Mouse (Mus musculus): ENCODE data around the gene Itch. TPM values are rescaled to one million over a fixed set of nuclear protein-coding genes. Genes with fewer than 3 reads are reported as not detected.

Gene Itch
- not detected in 2 replicates for polyA plus RNA-seq (2012; ENCODE audit: insufficient read depth, insufficient read length, low replicate concordance, missing spikeins)

DNA sequence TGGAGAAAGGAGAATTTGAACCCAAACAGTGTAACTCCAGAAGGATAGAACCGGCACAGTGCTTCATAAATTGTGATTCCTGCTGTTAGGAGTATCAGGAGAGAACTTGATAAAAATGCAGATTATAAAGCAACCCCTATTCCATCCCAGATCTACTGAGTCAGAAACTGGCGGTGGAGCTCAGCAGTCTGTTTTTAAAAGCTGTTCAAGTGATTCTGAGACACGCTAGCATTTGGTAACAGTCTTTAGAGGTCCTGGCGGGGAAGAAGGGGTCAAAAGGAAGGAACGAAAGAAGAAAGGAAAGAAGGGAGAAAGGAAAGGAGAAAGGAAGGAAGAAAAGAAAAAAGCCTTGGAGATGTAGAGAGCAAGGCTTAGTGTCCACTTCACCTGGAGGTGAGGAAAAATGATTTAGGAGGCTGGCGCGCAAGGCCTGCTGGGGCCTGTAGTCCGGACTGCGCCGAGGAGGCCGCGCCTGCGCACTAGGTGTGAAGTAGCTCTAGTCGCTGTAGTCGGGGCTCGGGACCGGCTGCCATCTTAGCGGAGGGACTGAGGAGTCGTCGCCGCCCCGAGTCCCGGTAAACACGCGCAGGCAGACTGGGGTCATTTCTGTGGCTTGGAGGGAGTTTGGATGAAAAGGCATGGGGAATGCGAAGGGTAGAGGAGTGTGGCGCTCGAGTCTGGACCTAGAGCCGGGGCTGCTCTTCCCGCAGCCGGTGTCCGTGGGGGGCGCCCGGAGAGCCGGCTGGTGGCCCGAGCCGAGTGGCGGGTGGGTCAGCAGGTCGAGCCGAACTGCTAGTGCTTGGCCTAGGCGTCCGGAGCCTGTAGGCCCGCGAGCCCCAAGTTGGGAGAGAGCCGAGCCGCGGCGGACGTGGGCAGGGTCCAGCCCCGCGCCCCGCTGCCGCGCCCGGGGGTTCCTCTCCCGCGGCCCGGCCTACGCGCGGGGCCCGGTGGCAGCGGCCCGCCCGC is at the start of gene Itch:
Gene Itch (plus strand): TSS at position 499 of the 966 bp plus-strand sequence.
- TF ChIP-seq CTCF (IDR thresholded peaks at IDR 0.05; ENCODE audit: insufficient read depth, low read depth, low read length) (no peak), POLR2A (IDR thresholded peaks at IDR 0.05; ENCODE audit: insufficient read depth, low read depth, low read length) (peak; percentile 71; the same call in 1 of the 2 replicates)
- peak within 1 kb of the TSS; percentile 87 for H3K27ac ChIP-seq (ENCODE audit: insufficient read depth, low read depth, low read length)
- WGBS: under 1% methylated on average over 64 of the region's 65 CpGs
- peak within 1 kb of the TSS; percentile 91 for H3K4me3 ChIP-seq (ENCODE audit: insufficient read depth, low read depth, low read length)
- H3K4me1 ChIP-seq (ENCODE audit: control insufficient read depth, insufficient read depth, low read length): peaks cover 2% of the 10 kb centered on the region; the same call in 1 of the 2 replicates

DNA sequence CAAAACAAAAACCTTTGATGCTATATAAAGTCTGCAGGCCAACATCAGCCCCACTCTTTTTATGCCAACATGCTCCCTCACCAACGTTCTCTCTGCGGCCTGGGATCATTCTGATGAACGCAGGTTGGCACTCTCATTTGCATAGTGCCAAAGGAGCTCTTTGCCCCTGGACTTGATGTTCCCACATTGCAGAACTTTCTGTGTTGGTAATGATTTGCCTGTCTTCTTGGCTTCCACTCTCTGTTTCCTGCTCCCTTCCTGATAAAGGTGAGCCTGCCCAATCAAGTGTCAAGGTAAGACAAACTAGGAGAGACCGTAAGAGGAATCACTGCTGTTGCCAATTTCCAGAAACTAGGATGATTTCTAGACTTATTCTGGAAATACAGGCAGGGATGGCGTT is 48.8 kb upstream of the Itch start:
- Histone ChIP-seq H3K27ac (ENCODE audit: insufficient read depth, low read depth, low read length) (no peak overlapping the region), H3K4me3 (ENCODE audit: insufficient read depth, low read depth, low read length) (no peak overlapping the region), H3K4me1 (ENCODE audit: control insufficient read depth, insufficient read depth, low read length) (no peaks in the 10 kb centered on the region)
- 86% methylated on average over 5 of the region's 5 CpGs for WGBS
- TF ChIP-seq POLR2A (IDR thresholded peaks at IDR 0.05; ENCODE audit: insufficient read depth, low read depth, low read length): no peak
- no peak for TF ChIP-seq CTCF (IDR thresholded peaks at IDR 0.05; ENCODE audit: insufficient read depth, low read depth, low read length)

DNA sequence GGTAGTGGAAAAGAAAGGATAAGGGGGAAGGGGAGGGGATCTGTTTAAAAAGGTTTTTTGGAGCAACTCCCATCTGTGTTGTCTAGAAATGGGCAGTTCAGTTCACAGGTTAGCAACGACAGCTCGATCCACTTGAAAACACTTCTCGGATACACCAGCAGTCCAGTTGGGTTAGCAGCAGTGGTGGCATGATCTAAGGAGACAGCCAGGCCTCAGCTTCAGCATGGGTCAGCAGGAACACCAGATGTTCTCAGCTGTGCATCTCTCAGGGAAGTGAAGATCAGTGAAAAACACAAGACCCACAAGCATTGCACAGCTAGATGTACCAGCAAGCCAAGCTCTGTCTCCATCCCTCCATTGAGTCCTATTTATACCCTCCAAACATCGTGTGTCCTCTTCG is 47.0 kb upstream of the Itch start:
- no peak for TF ChIP-seq CTCF (IDR thresholded peaks at IDR 0.05; ENCODE audit: insufficient read depth, low read depth, low read length)
- no peak for TF ChIP-seq POLR2A (IDR thresholded peaks at IDR 0.05; ENCODE audit: insufficient read depth, low read depth, low read length)

DNA sequence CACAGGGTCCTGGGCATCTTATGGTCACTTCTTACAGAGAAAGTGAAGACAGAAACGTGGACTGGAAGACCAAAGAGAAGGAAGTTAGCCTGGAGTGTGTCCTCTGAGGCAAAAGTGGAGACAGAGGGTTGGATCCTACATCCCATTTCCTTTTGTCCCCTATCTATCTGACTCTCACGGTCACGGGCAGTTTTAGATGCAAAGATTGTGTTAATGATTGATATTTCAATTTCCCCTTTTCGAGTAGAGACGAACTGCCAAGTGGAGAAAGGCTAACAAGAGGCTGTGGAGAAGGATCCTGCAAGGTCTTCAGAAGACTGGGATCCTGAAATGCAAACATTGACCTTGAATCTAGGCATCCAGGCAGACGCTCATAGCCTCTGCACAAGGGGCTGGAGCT is 45.0 kb upstream of the Itch start:
- Histone ChIP-seq H3K4me3 (ENCODE audit: insufficient read depth, low read depth, low read length) (no peak overlapping the region), H3K4me1 (ENCODE audit: control insufficient read depth, insufficient read depth, low read length) (no peaks in the 10 kb centered on the region), H3K27ac (ENCODE audit: insufficient read depth, low read depth, low read length) (no peak overlapping the region)
- WGBS: 89% methylated on average over 6 of the region's 6 CpGs
- TF ChIP-seq POLR2A (IDR thresholded peaks at IDR 0.05; ENCODE audit: insufficient read depth, low read depth, low read length): no peak
- no peak for TF ChIP-seq CTCF (IDR thresholded peaks at IDR 0.05; ENCODE audit: insufficient read depth, low read depth, low read length)

More for the DNA sequence above, 47.0 kb upstream of the Itch start:
- Histone ChIP-seq H3K4me1 (ENCODE audit: control insufficient read depth, insufficient read depth, low read length) (no peaks in the 10 kb centered on the region), H3K4me3 (ENCODE audit: insufficient read depth, low read depth, low read length) (no peak overlapping the region), H3K27ac (ENCODE audit: insufficient read depth, low read depth, low read length) (no peak overlapping the region)
- WGBS: 90% methylated on average over 5 of the region's 5 CpGs

DNA sequence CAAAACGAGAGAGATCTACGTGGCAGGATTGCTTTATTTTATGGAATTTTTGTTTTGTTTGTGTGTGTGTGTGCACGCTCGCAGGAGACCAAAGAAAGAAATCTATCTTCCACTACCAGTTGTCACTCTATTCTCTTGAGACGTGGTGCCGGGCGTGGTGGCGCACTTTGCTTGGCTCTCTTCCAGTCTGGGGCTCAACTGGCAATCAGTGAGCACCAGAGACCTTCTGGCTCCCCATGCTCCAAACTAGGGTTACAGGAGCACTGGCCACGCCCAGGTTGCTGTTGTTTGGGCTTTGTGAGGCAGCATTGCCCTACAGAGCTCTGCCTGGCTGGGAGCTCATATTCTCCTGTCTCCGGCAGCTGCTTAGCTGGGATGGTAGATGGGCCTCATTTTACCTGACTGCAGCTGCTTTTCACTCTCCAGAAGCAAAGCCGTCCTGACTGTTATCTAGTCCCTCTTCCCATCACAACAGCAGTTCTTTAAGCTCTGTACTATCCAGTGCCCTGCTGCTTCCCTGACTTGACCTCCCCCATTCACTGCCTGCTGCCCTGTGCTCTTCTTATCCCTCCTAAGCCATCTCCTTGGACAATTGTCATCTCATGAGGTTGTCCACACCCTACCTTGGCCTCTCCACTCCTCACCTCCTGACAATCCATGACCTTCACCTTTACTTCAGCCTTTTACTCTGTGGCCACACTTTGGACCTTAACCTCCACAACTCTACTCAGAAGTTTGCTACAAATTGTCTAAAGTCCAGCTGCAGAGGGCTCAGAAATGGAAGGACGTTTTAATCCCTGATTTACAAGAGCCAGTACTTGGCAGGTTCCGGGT is 42.2 kb upstream of the Itch start:
- Histone ChIP-seq H3K4me3 (ENCODE audit: insufficient read depth, low read depth, low read length) (no peak overlapping the region), H3K27ac (ENCODE audit: insufficient read depth, low read depth, low read length) (no peak overlapping the region), H3K4me1 (ENCODE audit: control insufficient read depth, insufficient read depth, low read length) (no peaks in the 10 kb centered on the region)
- WGBS: 72% methylated on average over 13 of the region's 13 CpGs
- no peak for TF ChIP-seq CTCF (IDR thresholded peaks at IDR 0.05; ENCODE audit: insufficient read depth, low read depth, low read length)
- no peak for TF ChIP-seq POLR2A (IDR thresholded peaks at IDR 0.05; ENCODE audit: insufficient read depth, low read depth, low read length)

DNA sequence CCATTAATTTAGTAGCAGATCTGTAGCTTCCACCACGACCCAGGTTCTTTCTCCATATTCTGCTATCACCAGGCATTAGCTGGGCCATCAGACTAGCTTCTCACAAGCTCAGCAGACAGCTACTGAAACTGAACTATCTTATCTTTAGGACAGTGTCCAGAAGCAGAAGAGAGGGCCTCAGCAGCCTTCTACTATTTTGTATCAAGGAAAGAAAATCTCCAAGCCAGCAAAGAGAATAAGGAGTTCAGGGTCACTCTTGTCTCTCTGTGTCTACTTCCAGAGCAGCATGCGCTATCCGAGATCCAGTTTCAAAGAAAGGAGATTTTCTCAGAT is 41.6 kb upstream of the Itch start:
- H3K4me3 ChIP-seq (ENCODE audit: insufficient read depth, low read depth, low read length): no peak overlapping the region
- WGBS: 81% methylated on average over 3 of the region's 3 CpGs
- no peak overlapping the region for H3K27ac ChIP-seq (ENCODE audit: insufficient read depth, low read depth, low read length)
- no peak for TF ChIP-seq CTCF (IDR thresholded peaks at IDR 0.05; ENCODE audit: insufficient read depth, low read depth, low read length)
- no peak for TF ChIP-seq POLR2A (IDR thresholded peaks at IDR 0.05; ENCODE audit: insufficient read depth, low read depth, low read length)
- no peaks in the 10 kb centered on the region for H3K4me1 ChIP-seq (ENCODE audit: control insufficient read depth, insufficient read depth, low read length)

DNA sequence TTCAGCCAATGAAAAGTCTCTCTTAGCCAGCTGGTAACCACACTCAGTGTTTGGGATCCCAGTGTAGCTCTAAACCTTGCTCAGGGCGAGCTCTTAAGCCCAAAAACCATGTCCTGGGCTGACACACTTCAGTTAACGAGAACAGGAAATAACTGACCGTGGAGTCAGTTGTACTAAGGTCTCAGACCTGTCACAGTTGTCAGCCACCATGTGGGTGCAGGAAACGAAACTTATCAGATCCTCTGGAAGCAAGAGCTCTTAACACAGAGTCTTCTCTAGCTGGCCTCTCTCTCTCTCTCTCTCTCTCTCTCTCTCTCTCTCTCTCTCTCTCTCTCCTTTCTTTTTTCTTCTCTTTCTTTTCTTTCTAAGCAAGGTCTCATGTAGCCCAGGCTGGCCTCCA is 39.9 kb upstream of the Itch start:
- no peak overlapping the region for H3K4me3 ChIP-seq (ENCODE audit: insufficient read depth, low read depth, low read length)
- 71% methylated on average over 4 of the region's 4 CpGs for WGBS
- H3K27ac ChIP-seq (ENCODE audit: insufficient read depth, low read depth, low read length): no peak overlapping the region
- TF ChIP-seq CTCF (IDR thresholded peaks at IDR 0.05; ENCODE audit: insufficient read depth, low read depth, low read length) (no peak), POLR2A (IDR thresholded peaks at IDR 0.05; ENCODE audit: insufficient read depth, low read depth, low read length) (no peak)
- H3K4me1 ChIP-seq (ENCODE audit: control insufficient read depth, insufficient read depth, low read length): no peaks in the 10 kb centered on the region

DNA sequence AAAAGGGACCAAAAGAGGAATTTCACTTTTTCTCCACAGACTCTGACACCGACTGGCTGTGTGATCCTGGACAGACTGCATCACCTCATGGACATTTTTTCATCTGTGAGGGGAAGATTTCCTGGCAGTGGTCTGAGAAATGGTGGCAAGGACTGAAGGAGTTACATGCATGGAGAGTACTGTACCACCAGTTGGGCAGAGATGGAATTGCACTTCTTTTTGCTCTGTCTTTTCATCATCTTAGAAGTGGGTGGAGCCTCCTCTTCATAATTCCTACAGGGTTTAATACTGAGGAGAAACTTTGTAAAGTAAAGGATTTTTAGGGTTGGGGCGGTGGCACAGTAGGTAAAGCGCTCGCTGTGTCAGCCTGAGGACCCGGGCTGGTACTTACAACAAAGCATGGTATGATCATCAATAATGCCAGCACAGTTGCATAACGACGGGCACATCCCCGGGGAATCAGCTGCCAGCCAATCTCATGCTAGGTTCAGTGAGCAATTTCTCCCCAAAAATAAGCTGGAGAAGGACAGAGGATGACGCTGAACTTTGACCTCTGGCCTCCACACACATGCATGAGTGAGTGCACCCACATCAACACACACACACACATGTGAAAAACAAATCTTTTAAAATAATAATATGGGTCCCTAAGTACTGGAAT is 34.5 kb upstream of the Itch start:
- no peaks in the 10 kb centered on the region for H3K4me1 ChIP-seq (ENCODE audit: control insufficient read depth, insufficient read depth, low read length)
- TF ChIP-seq CTCF (IDR thresholded peaks at IDR 0.05; ENCODE audit: insufficient read depth, low read depth, low read length) (no peak), POLR2A (IDR thresholded peaks at IDR 0.05; ENCODE audit: insufficient read depth, low read depth, low read length) (no peak)
- 85% methylated on average over 9 of the region's 9 CpGs for WGBS
- no peak overlapping the region for H3K4me3 ChIP-seq (ENCODE audit: insufficient read depth, low read depth, low read length)
- no peak overlapping the region for H3K27ac ChIP-seq (ENCODE audit: insufficient read depth, low read depth, low read length)

All from olfactory bulb, adult 2 months (tissue).